Mouse (Mus musculus) spleen, adult 2 months (tissue): ENCODE results near the gene Zfp488.
A peak's percentile ranks its signal among the peaks of the same experiment; 100 is the strongest.

Source experiments
- CTCF ChIP-seq: fragments of 200-500 bp; IDR thresholded peaks from 2 replicates; pipeline ENCODE4 v1.5.1; 2011; ENCODE audit warnings: mild to moderate bottlenecking, inconsistent platforms; ENCODE audit not compliant: insufficient read depth, insufficient read length, insufficient replicate concordance; ENCODE audit errors: extremely low read depth
- POLR2A ChIP-seq: fragments of 200-500 bp; IDR thresholded peaks from 2 replicates; pipeline ENCODE4 v1.6.1; 2011; ENCODE audit warnings: low read depth, low read length, inconsistent platforms

GRCm38 (mm10) chr14:33939117-33939516, 39.4 kb downstream of the Zfp488 start:
- TF ChIP-seq POLR2A: no peak
- peak; percentile 6; the same call in 1 of the 2 replicates for TF ChIP-seq CTCF
